Mouse (Mus musculus): ENCODE measurements around the gene Slfn14.

DNA sequence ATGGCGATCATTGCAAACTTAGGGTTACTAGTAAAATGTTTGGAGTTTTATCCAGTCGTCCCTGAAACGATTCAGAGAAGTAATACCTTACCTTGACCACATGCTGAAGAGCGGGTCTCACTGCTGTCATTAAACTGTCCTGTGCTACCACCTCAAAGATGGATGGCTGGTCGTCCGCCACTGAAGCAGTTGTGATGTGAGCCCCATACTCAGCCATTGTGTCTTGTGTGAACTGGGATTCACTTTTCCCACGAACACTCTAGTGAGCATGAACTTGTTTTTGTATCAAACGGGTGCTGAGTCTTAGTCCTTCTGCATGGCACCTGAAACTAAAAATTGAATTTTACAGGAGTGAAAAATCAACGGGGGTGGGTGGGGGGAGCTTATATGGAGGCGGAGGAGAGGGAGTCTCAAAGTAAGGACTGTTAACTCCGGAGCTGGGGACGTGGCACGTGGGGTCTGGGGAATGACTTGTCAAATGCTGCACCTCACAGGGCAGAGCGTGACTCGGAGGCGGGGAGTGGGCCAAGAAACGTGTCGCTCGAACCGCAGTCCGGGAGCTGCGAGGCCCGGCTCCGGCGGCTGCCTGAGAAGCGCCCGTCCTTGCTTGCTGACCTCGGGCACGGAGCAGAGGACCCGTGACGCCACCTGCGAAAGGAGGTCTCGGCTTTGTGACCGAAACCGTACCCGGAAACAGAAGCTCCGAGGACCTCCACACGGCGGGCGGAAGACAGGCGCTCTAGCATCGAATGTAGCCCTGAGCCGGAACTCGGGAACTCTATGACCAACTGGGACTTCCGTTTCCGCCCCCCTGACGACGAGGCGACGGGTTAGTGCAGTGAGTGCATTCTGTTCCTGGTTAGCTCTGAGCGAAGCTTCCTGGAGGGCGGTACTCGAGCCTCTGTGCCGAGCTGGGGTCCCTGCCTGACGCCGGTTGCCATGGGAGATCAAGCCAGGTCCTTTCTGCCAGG lies 12.0 kb upstream of the Slfn14 start, which contains the start of gene Ap2b1:
- TF ChIP-seq CTCF (IDR thresholded peaks at IDR 0.05; ENCODE audit: low read depth, low read length) (no peak), POLR2A (IDR thresholded peaks at IDR 0.05; ENCODE audit: extremely low read depth, insufficient read depth, low read length) (peak; percentile 53; the same call in 1 of the 2 replicates)

All from liver, adult 2 months (tissue).